In genomic region chrX:152705397-152705796, GRCm38 (mm10) we compare ENCODE assay signal across 9 mouse cellular contexts.
DNase-seq lines count a peak whose midpoint lies in the region; TF ChIP-seq lines count a peak whose summit lies in the region.
"Had no signal": no experiment of that assay in that cellular context is flagged by ENCODE, and none has a peak within 500 bp of the region (broad histone marks: within the 10 kb centered on the region; RNA-seq: fewer than 3 reads in every experiment).

No protein-coding gene starts in this region.

- intact Hi-C loops in heart, adult 2 months (cut with DNase I): loop anchor here (1.0 to 10.0 kb wide), 2 partner anchors 114 to 789 kb away; partner anchors contain the start of gene Ubqln2
- intact Hi-C loops in left cerebral cortex, adult 2 months (cut with DNase I): loop anchor here (1.0 to 5.0 kb wide), 2 partner anchors 62 to 114 kb away; partner anchors contain the start of gene Shroom2

- peak; percentile 82 for TF ChIP-seq CTCF in heart, adult 2 months (IDR thresholded peaks at IDR 0.05)
- TF ChIP-seq CTCF in left cerebral cortex, adult 2 months (IDR thresholded peaks at IDR 0.05): peak; percentile 64

- DNase-seq in heart, adult 2 months: peak in 1 of 2 experiments; percentile 24
- DNase-seq in heart, embryonic 10.5 days (ENCODE audit: low spot score): no peak
- DNase-seq in Muller cell, postnatal 12 days (ENCODE audit: inconsistent ontology term): peak; percentile 31
- DNase-seq in embryo, embryonic 10 days (ENCODE audit: low spot score): peak; percentile 68
- peak; percentile 12 for DNase-seq in induced T-regulatory cell, adult 2 months (ENCODE audit: low read depth)
- peak; percentile 13 to 14 for DNase-seq in left cerebral cortex, adult 2 months (ENCODE audit: extremely low spot score in 1 of 2, low spot score in 2 of 2)
- peak; percentile 67 for DNase-seq in retina, embryonic 14.5 days (ENCODE audit: low spot score)
- no peak for DNase-seq in thymus, postnatal 36 days

- no peaks in the 10 kb centered on the region; the same call in 1 of the 2 replicates for H3K4me1 ChIP-seq in heart, adult 2 months (ENCODE audit: control insufficient read depth, insufficient read depth, low read length)
- no peaks in the 10 kb centered on the region for H3K4me1 ChIP-seq in heart, embryonic 10.5 days
- H3K4me1 ChIP-seq: limb, embryonic 12.5 days had no signal

- no peaks in the 10 kb centered on the region for H3K79me2 ChIP-seq in heart, adult 2 months (replicated peaks; ENCODE audit: control insufficient read depth, insufficient read depth, low read length)

- H3K27ac ChIP-seq in heart, adult 2 months: no peak overlapping the region
- H3K27ac ChIP-seq in heart, embryonic 10.5 days: no peak overlapping the region
- no peak overlapping the region for H3K27ac ChIP-seq in left cerebral cortex, adult 2 months
- H3K27ac ChIP-seq: limb, embryonic 12.5 days had no signal

- H3K36me3 ChIP-seq in heart, adult 2 months (ENCODE audit: control insufficient read depth, insufficient read depth, low read length): no peaks in the 10 kb centered on the region
- no peaks in the 10 kb centered on the region for H3K36me3 ChIP-seq in heart, embryonic 10.5 days
- H3K36me3 ChIP-seq: limb, embryonic 12.5 days had no signal

- no peak overlapping the region for H3K4me3 ChIP-seq in heart, adult 2 months
- no peak overlapping the region for H3K4me3 ChIP-seq in heart, embryonic 10.5 days
- no peak overlapping the region for H3K4me3 ChIP-seq in left cerebral cortex, adult 2 months
- H3K4me3 ChIP-seq: limb, embryonic 12.5 days had no signal

- TF ChIP-seq EP300 in heart, adult 2 months (IDR thresholded peaks at IDR 0.05; ENCODE audit: insufficient read depth, low read depth, low read length): no peak

- TF ChIP-seq POLR2A in heart, adult 2 months (IDR thresholded peaks at IDR 0.05; ENCODE audit: insufficient read depth, low read depth, low read length): no peak

- H3K27me3 ChIP-seq in heart, adult 2 months (ENCODE audit: control insufficient read depth, insufficient read depth, low read length): no peaks in the 10 kb centered on the region
- peaks cover 4% of the 10 kb centered on the region; the same call in 1 of the 2 replicates for H3K27me3 ChIP-seq in heart, embryonic 10.5 days (ENCODE audit: insufficient read depth, poor library complexity, severe bottlenecking)

- H3K9me3 ChIP-seq in heart, embryonic 10.5 days: no peaks in the 10 kb centered on the region
- H3K9me3 ChIP-seq: limb, embryonic 12.5 days had no signal

- WGBS in heart, adult 2 months: 24% methylated on average over 3 of the region's 3 CpGs
- WGBS in heart, embryonic 10.5 days: 14% methylated on average over 3 of the region's 3 CpGs

- H3K9ac ChIP-seq in heart, adult 2 months (ENCODE audit: low read depth, low read length): no peak overlapping the region
- H3K9ac ChIP-seq: limb, embryonic 12.5 days had no signal

Comparison
In these comparisons a context has a peak if more than half of its experiments do, and no peak if none do; other contexts are left out.
1. DNase-seq: peak in Muller cell, postnatal 12 days (single experiment), embryo, embryonic 10 days (single experiment), induced T-regulatory cell, adult 2 months (single experiment), left cerebral cortex, adult 2 months (2 of 2) and retina, embryonic 14.5 days (single experiment); none in heart, embryonic 10.5 days (single experiment) and thymus, postnatal 36 days (0 of 2).